Mouse (Mus musculus) midbrain, embryonic 13.5 days (tissue): Measurements from ENCODE around the gene Gm4305. TPM values are rescaled to one million over a fixed set of nuclear protein-coding genes. Genes with fewer than 3 reads are reported as not detected.
"Not testable (repeated sequence)": the region's sequence is repeated elsewhere in the genome, so short reads cannot be mapped to it uniquely, and the experiment has no call there.

ENCODE experiments used
- ATAC-seq: fragments of 200-750 bp; cut with Nextera tagmentation; 2 replicates; pipeline ENCODE4 v1.8.0; 2017; ENCODE audit warnings: mild to moderate bottlenecking, moderate TSS enrichment, moderate library complexity
- H3K27ac ChIP-seq: fragments of 300-500 bp; sonication (generic); 2 replicates; pipeline ENCODE4 v1.5.1; 2015; ENCODE audit warnings: inconsistent platforms, mild to moderate bottlenecking, moderate library complexity
- H3K27me3 ChIP-seq: fragments of 300-500 bp; sonication (generic); 2 replicates; pipeline ENCODE4 v1.6.1; 2015; ENCODE audit warnings: mild to moderate bottlenecking, inconsistent platforms
- H3K36me3 ChIP-seq: fragments of 300-500 bp; sonication (generic); 2 replicates; pipeline ENCODE4 v1.6.1; 2015; ENCODE audit warnings: mild to moderate bottlenecking, inconsistent platforms
- H3K4me1 ChIP-seq: fragments of 300-500 bp; sonication (generic); replicated peaks from 2 replicates; pipeline ENCODE4 v1.6.1; 2015; ENCODE audit warnings: inconsistent platforms
- H3K4me2 ChIP-seq: fragments of 300-500 bp; sonication (generic); replicated peaks from 2 replicates; pipeline ENCODE4 v1.6.1; 2015; ENCODE audit warnings: moderate library complexity, mild to moderate bottlenecking, inconsistent platforms
- H3K4me3 ChIP-seq: fragments of 300-500 bp; sonication (generic); replicated peaks from 2 replicates; pipeline ENCODE4 v1.5.1; 2015; ENCODE audit warnings: mild to moderate bottlenecking, inconsistent platforms
- H3K9ac ChIP-seq: fragments of 300-500 bp; sonication (generic); replicated peaks from 2 replicates; pipeline ENCODE4 v1.6.1; 2015; ENCODE audit warnings: mild to moderate bottlenecking, inconsistent platforms
- H3K9me3 ChIP-seq: fragments of 300-500 bp; sonication (generic); 2 replicates; pipeline ENCODE4 v1.6.1; 2016; ENCODE audit warnings: mild to moderate bottlenecking, inconsistent platforms
- whole genome bisulfite sequencing: fragments of 180-500 bp; shearing (Covaris S2); methylation state at CpG from one replicate; pipeline ENCODE4 v1.1.7; 2015; 5-methylcytosine and 5-hydroxymethylcytosine counted together
- polyA plus RNA-seq: library from polyadenylated mRNA; unstranded; fragments of >200 nt; fragmentation: Nextera tagmentation; extraction: Ambion mirVana; gene quantifications from 2 replicates; pipeline ENCODE4 v1.2.1, GENCODE M21; 2015

Gm4305 gene
- not detected in 2 replicates for polyA plus RNA-seq

GRCm38 (mm10) chr10:100350793-100351192, at the start of gene Gm4305:
Gene Gm4305 (plus strand): TSS chr10:100351093.
- not testable (repeated sequence) for H3K27ac ChIP-seq, H3K4me3 ChIP-seq, H3K4me1 ChIP-seq, H3K9ac ChIP-seq, H3K36me3 ChIP-seq, H3K27me3 ChIP-seq, H3K4me2 ChIP-seq, ATAC-seq, H3K9me3 ChIP-seq
- no CpG with 5 or more reads among the region's 3 CpGs for WGBS

- H3K4me3 ChIP-seq, H3K27me3 ChIP-seq, H3K9ac ChIP-seq, H3K4me1 ChIP-seq, H3K9me3 ChIP-seq, ATAC-seq, H3K36me3 ChIP-seq, H3K27ac ChIP-seq, H3K4me2 ChIP-seq: not testable (repeated sequence)
- no CpG with 5 or more reads among the region's 2 CpGs for WGBS
These were observed 15.5 kb upstream of the Gm4305 start, which contains the start of gene Gm4301 for GRCm38 (mm10) chr10:100335376-100335775. Gene Gm4301 (plus strand): TSS chr10:100335676.

GRCm38 (mm10) chr10:100340536-100340935, 10.4 kb upstream of the Gm4305 start, which contains the start of gene Gm4302:
Gene Gm4302 (plus strand): TSS chr10:100340836.
- H3K27me3 ChIP-seq, H3K9me3 ChIP-seq, H3K4me1 ChIP-seq, H3K9ac ChIP-seq, ATAC-seq, H3K4me3 ChIP-seq, H3K27ac ChIP-seq, H3K36me3 ChIP-seq, H3K4me2 ChIP-seq: not testable (repeated sequence)
- WGBS = no CpG with 5 or more reads among the region's 3 CpGs

- H3K9me3 ChIP-seq, H3K4me1 ChIP-seq, H3K4me2 ChIP-seq, H3K4me3 ChIP-seq, H3K27ac ChIP-seq, H3K27me3 ChIP-seq, H3K9ac ChIP-seq, ATAC-seq, H3K36me3 ChIP-seq: not testable (repeated sequence)
- WGBS = no CpG with 5 or more reads among the region's 3 CpGs
These were observed 5.2 kb upstream of the Gm4305 start, which contains the start of gene Gm4303 for GRCm38 (mm10) chr10:100345672-100346071. Gene Gm4303 (plus strand): TSS chr10:100345972.

- not testable (repeated sequence) for H3K9ac ChIP-seq, H3K27me3 ChIP-seq, H3K27ac ChIP-seq, H3K4me1 ChIP-seq, H3K36me3 ChIP-seq, H3K4me2 ChIP-seq, H3K4me3 ChIP-seq, ATAC-seq, H3K9me3 ChIP-seq
- WGBS = 81% methylated on average over 2 of the region's 2 CpGs
These were observed 5.9 kb downstream of the Gm4305 start for GRCm38 (mm10) chr10:100356841-100357240.

- not testable (repeated sequence) for H3K4me3 ChIP-seq, H3K36me3 ChIP-seq, H3K4me2 ChIP-seq, H3K27me3 ChIP-seq, H3K9me3 ChIP-seq, H3K27ac ChIP-seq, H3K9ac ChIP-seq, H3K4me1 ChIP-seq, ATAC-seq
- WGBS = no CpG with 5 or more reads among the region's 3 CpGs
These were observed 10.1 kb downstream of the Gm4305 start, which contains the start of gene Gm4307 for GRCm38 (mm10) chr10:100361038-100361437. Gene Gm4307 (plus strand): TSS chr10:100361338.

GRCm38 (mm10) chr10:100382460-100382859, 31.6 kb downstream of the Gm4305 start, which contains the start of gene Gm4312:
Gene Gm4312 (minus strand): TSS chr10:100382560.
- H3K36me3 ChIP-seq, H3K9ac ChIP-seq, ATAC-seq, H3K4me2 ChIP-seq, H3K27ac ChIP-seq, H3K4me3 ChIP-seq, H3K27me3 ChIP-seq, H3K9me3 ChIP-seq, H3K4me1 ChIP-seq: not testable (repeated sequence)
- WGBS = no CpG with 5 or more reads among the region's 2 CpGs

Other genes with a start within 250 kb of the Gm4305 start
- not detected in 2 replicates for gene Gm4301, start 15.4 kb upstream of the Gm4305 start, polyA plus RNA-seq
- not detected in 2 replicates for gene Gm4302, start 10.3 kb upstream of the Gm4305 start, polyA plus RNA-seq
- gene Gm4303, start 5.1 kb upstream of the Gm4305 start, polyA plus RNA-seq = not detected in 2 replicates
- gene Gm4307, start 10.2 kb downstream of the Gm4305 start, polyA plus RNA-seq = not detected in 2 replicates
- not detected in 2 replicates for gene Gm4312, start 31.5 kb downstream of the Gm4305 start, polyA plus RNA-seq
- gene Tmtc3, start 136.3 kb downstream of the Gm4305 start, polyA plus RNA-seq = 11.8 and 13.7 TPM in 2 replicates
- 6.9 and 7.0 TPM in 2 replicates for gene Cep290, start 136.5 kb downstream of the Gm4305 start, polyA plus RNA-seq
- gene 4930430F08Rik, start 239.3 kb downstream of the Gm4305 start, polyA plus RNA-seq = 11.6 and 13.4 TPM in 2 replicates
- gene 1700017N19Rik, start 239.4 kb downstream of the Gm4305 start, polyA plus RNA-seq = 0.13 TPM in 1 of 2 replicates, not detected in the other